Mouse (Mus musculus) stomach, postnatal 0 days (tissue): Measurements from ENCODE around the gene Got2. TPM values are rescaled to one million over a fixed set of nuclear protein-coding genes. Genes with fewer than 3 reads are reported as not detected.

Source experiments
- ATAC-seq: fragments of 200-750 bp; cut with Nextera tagmentation; 2 replicates; pipeline ENCODE4 v1.8.0; 2017; ENCODE audit not compliant: low FRiP score, low TSS enrichment
- DNase-seq: peaks from one replicate; pipeline ENCODE4 v3.0.0-alpha.2; 2016; ENCODE audit warnings: low spot score
- H3K27ac ChIP-seq: fragments of 300-500 bp; sonication (generic); replicated peaks from 2 replicates; pipeline ENCODE4 v1.5.1; 2014; ENCODE audit warnings: mild to moderate bottlenecking, control low read depth
- H3K27me3 ChIP-seq: fragments of 300-500 bp; sonication (generic); 2 replicates; pipeline ENCODE4 v1.6.1; 2014; ENCODE audit warnings: low read length; ENCODE audit not compliant: control insufficient read depth, insufficient read depth
- H3K36me3 ChIP-seq: fragments of 300-500 bp; sonication (generic); 2 replicates; pipeline ENCODE4 v1.6.1; 2014; ENCODE audit warnings: low read length, mixed read lengths; ENCODE audit not compliant: control insufficient read depth, insufficient read depth
- H3K4me1 ChIP-seq: fragments of 300-500 bp; sonication (generic); replicated peaks from 2 replicates; pipeline ENCODE4 v1.6.1; 2014; ENCODE audit warnings: antibody characterized with exemption; ENCODE audit not compliant: control insufficient read depth, insufficient read depth
- H3K4me2 ChIP-seq: fragments of 300-500 bp; sonication (generic); replicated peaks from 2 replicates; pipeline ENCODE4 v1.6.1; 2014; ENCODE audit warnings: low read depth, mild to moderate bottlenecking, control low read depth, moderate library complexity
- H3K4me3 ChIP-seq: fragments of 300-500 bp; sonication (generic); 2 replicates; pipeline ENCODE4 v1.5.1; 2014; ENCODE audit warnings: low read depth, low read length, control low read depth
- H3K9ac ChIP-seq: fragments of 300-500 bp; sonication (generic); 2 replicates; pipeline ENCODE4 v1.6.1; 2014; ENCODE audit warnings: mild to moderate bottlenecking, low read length, control low read depth, mixed read lengths
- H3K9me3 ChIP-seq: fragments of 300-500 bp; sonication (generic); 2 replicates; pipeline ENCODE4 v1.6.1; 2016; ENCODE audit warnings: low read length; ENCODE audit not compliant: control insufficient read depth
- CTCF ChIP-seq: IDR thresholded peaks from 2 replicates; pipeline ENCODE4 v1.5.1; 2016; ENCODE audit warnings: antibody characterized with exemption, low read depth, mild to moderate bottlenecking, moderate library complexity
- EP300 ChIP-seq: optimal IDR thresholded peaks from 2 replicates; pipeline ENCODE3; 2016; ENCODE audit warnings: antibody characterized with exemption
- WGBS: fragments of 180-500 bp; shearing (Covaris S2); extraction: QIAGEN DNeasy Blood & Tissue Kit; methylation state at CpG from one replicate; pipeline ENCODE4 v1.1.7; 2014; 5-methylcytosine and 5-hydroxymethylcytosine counted together
- polyA plus RNA-seq: library from polyadenylated mRNA; unstranded; fragments of >200 nt; fragmentation: Nextera tagmentation; extraction: Ambion mirVana; gene quantifications from 2 replicates; pipeline ENCODE4 v1.2.1, GENCODE M21; 2015

Got2 gene
- polyA plus RNA-seq, 1 experiment from 2014 or later: 95.8 TPM

DNA sequence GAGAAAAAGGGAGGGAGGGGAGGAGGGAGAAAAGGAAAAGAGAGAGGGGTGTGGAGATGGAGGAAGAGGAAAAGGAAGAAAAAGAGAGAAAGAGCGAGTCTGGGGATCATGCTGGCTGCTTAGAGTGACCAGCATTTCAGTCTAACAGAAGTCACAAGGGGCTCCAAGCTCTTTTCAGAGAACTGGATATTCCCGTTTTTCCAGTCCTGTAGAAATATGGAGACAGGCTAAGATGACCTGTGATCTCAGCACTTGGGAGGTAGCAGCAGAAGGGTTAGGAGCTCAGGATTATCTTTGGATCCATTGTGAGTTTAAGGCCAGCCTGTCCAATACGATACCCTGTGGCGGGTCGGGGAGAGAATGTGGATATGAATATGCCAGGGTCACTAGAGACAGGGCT is 22.9 kb upstream of the Got2 start:
- DNase-seq (no peak), ATAC-seq (no peak)
- Histone ChIP-seq H3K27me3 (no peaks in the 10 kb centered on the region), H3K27ac (no peak overlapping the region), H3K36me3 (no peaks in the 10 kb centered on the region), H3K4me1 (no peaks in the 10 kb centered on the region), H3K4me3 (no peak overlapping the region), H3K9ac (no peak overlapping the region), H3K4me2 (no peak overlapping the region), H3K9me3 (no peaks in the 10 kb centered on the region)
- TF ChIP-seq CTCF (no peak), EP300 (no peak)
- 46% methylated on average over 5 of the region's 5 CpGs for WGBS

DNA sequence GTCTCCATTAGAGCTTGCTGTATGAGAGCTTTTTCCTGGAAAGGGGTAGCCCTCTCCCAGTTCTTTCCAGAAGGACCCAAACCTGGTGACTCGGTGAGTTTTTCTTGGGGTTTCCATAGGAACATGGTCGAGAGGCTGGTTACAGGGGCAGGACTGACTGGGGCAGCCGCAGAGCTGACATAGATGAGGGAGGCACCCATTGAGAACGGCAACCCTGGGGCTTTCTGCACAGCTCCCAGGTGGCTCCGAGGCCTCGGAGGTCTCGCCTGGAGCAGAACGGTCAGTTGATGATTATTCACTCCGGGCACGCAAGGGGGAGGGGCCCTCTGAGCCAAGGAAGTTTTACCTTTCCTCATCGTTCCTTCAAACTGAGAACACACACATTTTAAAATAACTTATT is 19.5 kb upstream of the Got2 start:
- H3K4me1 ChIP-seq: no peaks in the 10 kb centered on the region
- H3K9me3 ChIP-seq: no peaks in the 10 kb centered on the region
- H3K4me3 ChIP-seq: no peak overlapping the region
- TF ChIP-seq CTCF (no peak), EP300 (no peak)
- ATAC-seq (no peak), DNase-seq (no peak)
- no peaks in the 10 kb centered on the region for H3K36me3 ChIP-seq
- no peak overlapping the region for H3K27ac ChIP-seq
- WGBS: 70% methylated on average over 11 of the region's 11 CpGs
- H3K27me3 ChIP-seq: no peaks in the 10 kb centered on the region
- no peak overlapping the region for H3K9ac ChIP-seq
- H3K4me2 ChIP-seq: no peak overlapping the region

DNA sequence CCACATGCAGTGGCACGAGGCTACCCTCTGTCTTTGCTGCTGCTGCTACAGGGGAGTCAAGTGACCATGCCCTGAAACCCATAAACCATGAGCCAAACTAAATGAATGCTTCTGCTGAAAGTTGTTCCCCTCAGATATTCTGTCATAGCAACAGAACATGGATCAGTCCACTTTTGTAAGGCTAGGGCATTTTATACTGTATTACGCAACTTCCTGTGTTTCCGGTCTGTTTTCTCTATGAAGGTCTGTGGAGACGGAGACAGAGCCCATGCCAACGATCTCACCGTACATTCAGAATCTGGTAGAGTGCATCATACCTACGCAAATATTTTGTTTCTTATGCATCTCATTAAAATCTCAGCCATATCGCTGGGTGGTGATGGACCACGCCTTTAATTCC is 18.4 kb upstream of the Got2 start:
- DNase-seq: no peak
- Histone ChIP-seq H3K9ac (no peak overlapping the region), H3K4me2 (no peak overlapping the region), H3K9me3 (no peaks in the 10 kb centered on the region), H3K4me1 (no peaks in the 10 kb centered on the region), H3K27ac (no peak overlapping the region), H3K27me3 (no peaks in the 10 kb centered on the region), H3K36me3 (no peaks in the 10 kb centered on the region), H3K4me3 (no peak overlapping the region)
- ATAC-seq: no peak
- WGBS: 84% methylated on average over 9 of the region's 9 CpGs
- TF ChIP-seq CTCF: no peak
- TF ChIP-seq EP300: no peak

DNA sequence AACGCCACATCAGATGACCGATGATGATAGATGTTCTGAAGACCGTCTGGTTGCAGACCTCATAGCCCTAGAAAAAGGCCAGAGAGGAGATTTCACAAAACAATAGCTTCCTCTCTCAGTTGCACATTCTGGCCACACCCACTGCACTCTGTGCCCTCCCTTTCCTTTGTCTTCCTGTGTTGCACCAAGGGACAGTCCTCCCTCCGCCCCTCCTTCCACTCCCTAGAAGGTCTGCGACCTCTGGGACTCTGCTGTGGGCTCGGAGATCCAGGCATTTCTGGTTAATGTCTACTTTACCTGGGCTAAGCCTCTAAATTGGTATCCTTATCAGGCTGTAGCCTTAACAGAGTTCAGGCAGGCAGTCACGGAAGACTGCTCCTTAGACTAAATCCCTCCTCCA is 13.5 kb upstream of the Got2 start:
- no peak overlapping the region for H3K9ac ChIP-seq
- H3K27me3 ChIP-seq: no peaks in the 10 kb centered on the region
- no peak overlapping the region for H3K27ac ChIP-seq
- WGBS: 43% methylated on average over 7 of the region's 7 CpGs
- no peak overlapping the region for H3K4me2 ChIP-seq
- H3K36me3 ChIP-seq: no peaks in the 10 kb centered on the region
- ATAC-seq: no peak
- no peaks in the 10 kb centered on the region for H3K9me3 ChIP-seq
- no peak overlapping the region for H3K4me3 ChIP-seq
- H3K4me1 ChIP-seq: no peaks in the 10 kb centered on the region
- no peak for DNase-seq
- no peak for TF ChIP-seq EP300
- no peak for TF ChIP-seq CTCF

DNA sequence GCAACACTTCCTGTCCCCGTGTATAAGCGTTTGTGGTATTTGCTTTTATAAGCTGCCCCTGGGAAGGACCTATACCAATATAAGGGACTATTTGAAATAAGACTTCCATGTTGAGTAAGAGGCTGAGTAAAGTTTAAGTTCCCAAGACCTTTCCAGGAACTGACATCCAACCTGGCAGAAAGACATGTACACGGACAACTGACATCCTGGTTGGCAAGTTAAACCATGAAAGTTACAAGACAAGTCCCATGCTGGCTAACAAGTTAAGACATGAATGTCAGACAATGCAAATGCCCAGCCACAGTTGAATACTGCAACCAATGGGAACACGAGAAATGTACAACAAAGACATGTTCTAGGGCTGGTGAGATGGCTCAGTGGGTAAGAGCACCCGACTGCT is 5.4 kb upstream of the Got2 start:
- H3K9ac ChIP-seq: no peak overlapping the region
- no peaks in the 10 kb centered on the region for H3K36me3 ChIP-seq
- no peaks in the 10 kb centered on the region for H3K27me3 ChIP-seq
- DNase-seq (no peak), ATAC-seq (no peak)
- WGBS: 64% methylated on average over 5 of the region's 5 CpGs
- H3K9me3 ChIP-seq: no peaks in the 10 kb centered on the region
- H3K4me1 ChIP-seq: no peaks in the 10 kb centered on the region
- TF ChIP-seq CTCF: no peak
- no peak for TF ChIP-seq EP300
- no peak overlapping the region for H3K27ac ChIP-seq
- no peak overlapping the region for H3K4me3 ChIP-seq
- no peak overlapping the region for H3K4me2 ChIP-seq

DNA sequence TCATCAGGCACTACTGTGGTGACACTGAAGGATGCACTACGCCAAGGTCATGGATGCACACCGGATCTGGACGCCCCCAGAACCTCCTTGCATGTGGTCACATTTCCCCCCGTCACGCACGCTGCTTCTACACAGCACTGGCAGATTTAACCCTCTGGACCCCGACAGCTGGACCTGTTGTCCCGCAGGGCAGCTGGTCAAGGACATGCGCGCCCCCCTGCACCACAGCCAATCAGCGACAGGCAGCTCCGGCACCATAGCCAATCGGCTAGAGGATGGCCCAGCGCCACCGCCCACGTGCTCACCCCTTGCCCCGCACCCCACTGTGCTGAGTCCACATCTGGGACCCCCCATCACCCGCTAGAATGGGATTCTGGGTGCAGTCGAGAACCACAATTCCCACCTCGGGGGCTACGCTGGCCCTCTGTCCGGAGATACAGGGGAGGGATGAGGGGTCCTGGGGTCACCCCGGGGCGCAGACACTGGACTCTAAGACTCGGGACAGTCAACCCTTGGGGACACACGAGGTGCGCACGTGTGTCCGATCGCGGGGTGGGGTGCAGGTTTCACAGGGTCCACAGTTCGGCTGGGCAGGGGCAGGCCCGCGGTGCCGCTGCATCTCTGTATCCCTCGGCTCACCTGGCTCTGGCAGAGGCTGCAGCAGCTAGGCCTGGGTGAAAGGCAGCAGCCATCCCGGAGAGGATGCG is 616 bp downstream of the Got2 start:
- DNase-seq (peak; percentile 69), ATAC-seq (peak; percentile 88)
- Histone ChIP-seq H3K9me3 (no peaks in the 10 kb centered on the region), H3K27me3 (no peaks in the 10 kb centered on the region), H3K4me2 (peak overlapping the region; percentile 96), H3K36me3 (no peaks in the 10 kb centered on the region), H3K27ac (peak overlapping the region; percentile 67), H3K9ac (peak overlapping the region; percentile 74), H3K4me1 (no peaks in the 10 kb centered on the region), H3K4me3 (peak overlapping the region; percentile 80)
- WGBS: under 1% methylated on average over 38 of the region's 38 CpGs
- TF ChIP-seq CTCF (no peak), EP300 (no peak)
